Mouse (Mus musculus) cerebellum, adult 2 months (tissue): ENCODE results near the gene Kpna3. TPM values are rescaled to one million over a fixed set of nuclear protein-coding genes. Genes with fewer than 3 reads are reported as not detected.

Experiments used
- DNase-seq, 2 experiments: peaks; one replicate each; pipeline ENCODE4 v3.0.0; 2021
- H3K27ac ChIP-seq: fragments of 200-500 bp; 2 replicates; pipeline ENCODE4 v1.5.1; 2012; ENCODE audit warnings: low read length, control low read depth, inconsistent platforms; ENCODE audit not compliant: insufficient read depth
- H3K27me3 ChIP-seq: fragments of 200-500 bp; 2 replicates; pipeline ENCODE4 v1.6.1; 2012; ENCODE audit warnings: inconsistent platforms, mild to moderate bottlenecking, low read length, moderate library complexity; ENCODE audit not compliant: control insufficient read depth, insufficient read depth
- H3K4me1 ChIP-seq: fragments of 200-500 bp; 2 replicates; pipeline ENCODE4 v1.6.1; 2011; ENCODE audit warnings: low read length; ENCODE audit not compliant: control insufficient read depth, insufficient read depth
- H3K4me3 ChIP-seq: fragments of 200-500 bp; replicated peaks from 2 replicates; pipeline ENCODE3; 2011; ENCODE audit warnings: mild to moderate bottlenecking, low read depth, low read length, control low read depth; ENCODE audit not compliant: insufficient read depth
- CTCF ChIP-seq: fragments of 200-500 bp; IDR thresholded peaks from 2 replicates; pipeline ENCODE4 v1.5.1; 2011; ENCODE audit warnings: low read depth, mild to moderate bottlenecking, control low read depth, low read length, moderate library complexity, borderline replicate concordance; ENCODE audit not compliant: insufficient read depth
- POLR2A ChIP-seq: fragments of 200-500 bp; IDR thresholded peaks from 2 replicates; pipeline ENCODE4 v1.6.1; 2011; ENCODE audit warnings: low read length, control low read depth, borderline replicate concordance; ENCODE audit not compliant: insufficient read depth
- whole genome bisulfite sequencing: fragments of 180-500 bp; shearing (Covaris S2); methylation state at CpG from one replicate; pipeline ENCODE4 v1.1.7; 2018; 5-methylcytosine and 5-hydroxymethylcytosine counted together
- polyA plus RNA-seq: library from polyadenylated mRNA; depleted of rRNA; stranded (reverse); fragments of >200 nt; gene quantifications from 2 replicates; pipeline ENCODE4 v1.2.3, GENCODE M21; 2012

Kpna3 gene
- polyA plus RNA-seq, 1 experiment, result 37.7 TPM

- peaks cover 7% of the 10 kb centered on the region; the same call in 1 of the 2 replicates for H3K4me1 ChIP-seq
- no peak for TF ChIP-seq POLR2A
- no peak for TF ChIP-seq CTCF
- WGBS, result 12% methylated on average over 3 of the region's 3 CpGs
- peak; percentile 23 to 45 for DNase-seq
- H3K27me3 ChIP-seq, result no peaks in the 10 kb centered on the region
- H3K4me3 ChIP-seq, result no peak overlapping the region
- no peak overlapping the region for H3K27ac ChIP-seq
Measured at GRCm38 (mm10) chr14:61364656-61365055, 75.0 kb downstream of the Kpna3 start.

GRCm38 (mm10) chr14:61363734-61364133 lies 75.9 kb downstream of the Kpna3 start:
- H3K27me3 ChIP-seq, result no peaks in the 10 kb centered on the region
- TF ChIP-seq CTCF, result no peak
- peaks cover 7% of the 10 kb centered on the region; the same call in 1 of the 2 replicates for H3K4me1 ChIP-seq
- DNase-seq, result no peak
- no peak overlapping the region for H3K4me3 ChIP-seq
- 98% methylated on average over 2 of the region's 2 CpGs for WGBS
- no peak overlapping the region for H3K27ac ChIP-seq

DNA sequence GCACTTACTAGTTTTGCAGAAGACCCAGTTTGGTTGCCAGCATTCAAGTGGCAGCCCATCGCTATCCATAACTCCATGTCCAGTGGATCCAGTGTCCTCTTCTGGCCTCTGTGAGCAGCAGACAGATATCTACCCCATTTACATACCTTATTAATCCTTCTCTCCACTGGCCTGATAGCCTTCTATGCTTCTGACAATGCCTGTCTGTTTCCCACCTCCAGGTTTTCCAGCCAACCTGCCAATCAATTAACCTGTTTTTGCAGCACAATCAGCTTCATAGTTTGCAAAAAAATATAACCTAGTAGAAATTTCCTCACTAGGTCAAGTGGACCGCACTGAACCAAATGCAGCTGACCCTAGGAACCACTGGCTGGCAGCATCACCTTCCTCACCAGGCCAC lies 77.4 kb downstream of the Kpna3 start:
- TF ChIP-seq CTCF (no peak), POLR2A (no peak)
- 94% methylated on average over 2 of the region's 2 CpGs for WGBS
- no peaks in the 10 kb centered on the region for H3K27me3 ChIP-seq
- H3K4me1 ChIP-seq, result peaks cover 5% of the 10 kb centered on the region; the same call in 1 of the 2 replicates
- DNase-seq, result no peak
- no peak overlapping the region for H3K27ac ChIP-seq
- H3K4me3 ChIP-seq, result no peak overlapping the region

GRCm38 (mm10) chr14:61360981-61361511 lies 78.6 kb downstream of the Kpna3 start:
- WGBS, result 60% methylated on average over 3 of the region's 3 CpGs
- no peak for DNase-seq
- Histone ChIP-seq H3K27me3 (no peaks in the 10 kb centered on the region), H3K27ac (peak overlapping the region; percentile 11; the same call in 1 of the 2 replicates), H3K4me1 (peaks cover 2% of the 10 kb centered on the region; the same call in 1 of the 2 replicates), H3K4me3 (peak overlapping the region; percentile 56)
- TF ChIP-seq POLR2A (no peak), CTCF (no peak)

GRCm38 (mm10) chr14:61360131-61360980 lies 79.3 kb downstream of the Kpna3 start, which contains the start of gene Ebpl:
Gene Ebpl, minus strand, starts transcription at chr14:61360439.
- peak; percentile 75 for TF ChIP-seq POLR2A
- TF ChIP-seq CTCF, result no peak
- peak; percentile 91 for DNase-seq
- WGBS, result under 1% methylated on average over 40 of the region's 40 CpGs

DNA sequence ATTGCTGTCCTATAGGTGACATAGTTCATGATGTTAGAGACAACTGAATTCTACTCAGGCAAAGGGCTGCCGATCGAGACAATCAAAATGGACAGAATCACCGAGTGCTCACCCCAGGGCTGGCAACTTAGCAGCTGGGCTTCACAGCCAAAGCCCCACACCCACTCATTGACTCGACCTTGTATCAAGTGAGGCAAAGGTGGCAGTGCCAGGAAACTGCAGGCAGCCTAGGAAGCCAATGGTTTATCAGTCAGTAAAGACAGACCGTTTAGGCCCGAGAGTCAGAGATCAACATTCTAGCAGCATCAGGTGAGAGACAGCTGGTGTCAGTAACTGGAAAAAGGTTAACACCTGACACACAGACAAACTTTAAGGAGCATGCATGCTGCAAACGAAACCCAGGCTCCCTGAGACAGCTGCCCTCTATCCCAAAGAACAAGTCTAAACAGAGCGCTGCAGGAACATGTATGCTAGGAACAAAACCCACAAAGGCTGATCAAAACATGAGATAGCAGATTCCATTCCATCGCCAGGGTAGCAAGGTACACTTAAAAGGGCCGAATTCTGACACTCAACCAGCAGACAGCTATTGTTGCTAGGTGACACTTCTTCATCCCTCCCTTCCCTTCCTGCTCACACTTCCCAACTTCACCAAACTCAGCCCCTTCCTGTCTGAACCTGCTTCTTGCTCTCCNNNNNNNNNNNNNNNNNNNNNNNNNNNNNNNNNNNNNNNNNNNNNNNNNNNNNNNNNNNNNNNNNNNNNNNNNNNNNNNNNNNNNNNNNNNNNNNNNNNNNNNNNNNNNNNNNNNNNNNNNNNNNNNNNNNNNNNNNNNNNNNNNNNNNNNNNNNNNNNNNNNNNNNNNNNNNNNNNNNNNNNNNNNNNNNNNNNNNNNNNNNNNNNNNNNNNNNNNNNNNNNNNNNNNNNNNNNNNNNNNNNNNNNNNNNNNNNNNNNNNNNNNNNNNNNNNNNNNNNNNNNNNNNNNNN lies 85.1 kb downstream of the Kpna3 start:
- Histone ChIP-seq H3K27me3 (no peaks in the 10 kb centered on the region), H3K27ac (no peak overlapping the region), H3K4me3 (no peak overlapping the region), H3K4me1 (no peaks in the 10 kb centered on the region)
- TF ChIP-seq POLR2A, result no peak
- no peak for TF ChIP-seq CTCF
- DNase-seq, result peak in 1 of 2 experiments; percentile 11
- WGBS, result 51% methylated on average over 10 of the region's 10 CpGs

More at GRCm38 (mm10) chr14:61360131-61360980, 79.3 kb downstream of the Kpna3 start, which contains the start of gene Ebpl:
- no peaks in the 10 kb centered on the region for H3K27me3 ChIP-seq
- peak within 1 kb of the TSS; percentile 11; the same call in 1 of the 2 replicates for H3K27ac ChIP-seq
- peaks cover 2% of the 10 kb centered on the region; the same call in 1 of the 2 replicates for H3K4me1 ChIP-seq
- peak within 1 kb of the TSS; percentile 56 for H3K4me3 ChIP-seq

- no peak for DNase-seq
- no peaks in the 10 kb centered on the region for H3K27me3 ChIP-seq
- 59% methylated on average over 6 of the region's 6 CpGs for WGBS
- TF ChIP-seq POLR2A (no peak), CTCF (no peak)
- H3K4me1 ChIP-seq, result no peaks in the 10 kb centered on the region
- H3K4me3 ChIP-seq, result no peak overlapping the region
- H3K27ac ChIP-seq, result no peak overlapping the region
Measured at GRCm38 (mm10) chr14:61350808-61351207, 88.9 kb downstream of the Kpna3 start.
